Comparison of ENCODE assay signal across 10 mouse cellular contexts in the genomic region with DNA sequence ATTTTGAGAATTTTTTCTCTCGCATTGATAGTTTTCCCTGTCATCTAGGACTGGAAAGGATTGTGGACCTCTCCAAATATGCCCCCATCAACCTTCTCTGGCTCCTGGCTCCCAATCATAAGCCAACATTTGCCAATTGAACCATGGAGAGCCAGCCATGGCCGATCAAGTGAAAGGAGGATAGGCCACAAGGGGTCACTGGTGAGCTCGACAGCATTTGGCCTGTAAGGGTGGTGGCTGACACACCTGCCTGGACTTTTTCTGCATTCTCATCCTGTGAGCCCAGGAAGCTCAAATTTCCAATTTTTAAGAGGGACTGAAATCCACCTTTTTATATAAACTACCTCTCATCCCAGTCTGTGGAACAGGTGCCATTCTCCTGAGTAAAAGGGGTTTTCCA. TPM values are rescaled to one million over a fixed set of nuclear protein-coding genes. Genes with fewer than 3 reads are reported as not detected.
DNase-seq lines count a peak whose midpoint lies in the region; ATAC-seq lines count a peak whose summit lies in the region.
"Had no signal": no experiment of that assay in that cellular context is flagged by ENCODE, and none has a peak within 500 bp of the region (broad histone marks: within the 10 kb centered on the region; RNA-seq: fewer than 3 reads in every experiment).

No protein-coding gene starts in this region.

- DNase-seq in hindbrain, embryonic 10.5 days (ENCODE audit: low spot score): peak; percentile 21
- DNase-seq in urinary bladder, postnatal 14 days (ENCODE audit: low spot score): peak; percentile 26
- DNase-seq in urinary bladder, postnatal 10 days (ENCODE audit: low spot score): no peak
- no peak for DNase-seq in right cerebral cortex, postnatal 36 days (ENCODE audit: low spot score in 2 of 2)
- no peak for DNase-seq in gastrocnemius, adult 8-10 months (ENCODE audit: low spot score in 2 of 2)
- DNase-seq in cerebellum, adult 8-10 months: no peak
- DNase-seq: thymus, adult 2 months had no signal

- H3K27me3 ChIP-seq in hindbrain, embryonic 10.5 days (ENCODE audit: insufficient read depth, poor library complexity, severe bottlenecking): 0 out of 2 replicates have a peak, but pooled peaks cover 6% of the 10 kb centered on the region
- H3K27me3 ChIP-seq in hindbrain, embryonic 16.5 days (replicated peaks; ENCODE audit: control insufficient read depth, insufficient read depth, low read length): no peaks in the 10 kb centered on the region
- H3K27me3 ChIP-seq: midbrain, embryonic 12.5 days had no signal

- 43% methylated on average over 3 of the region's 3 CpGs for WGBS in hindbrain, embryonic 10.5 days
- WGBS in hindbrain, embryonic 16.5 days: 40% methylated on average over 3 of the region's 3 CpGs

- no peak overlapping the region for H3K9ac ChIP-seq in hindbrain, embryonic 16.5 days (ENCODE audit: low read depth, low read length)
- H3K9ac ChIP-seq: midbrain, embryonic 12.5 days had no signal

- no peak overlapping the region for H3K4me2 ChIP-seq in hindbrain, embryonic 16.5 days (ENCODE audit: low read length)
- H3K4me2 ChIP-seq: midbrain, embryonic 12.5 days had no signal

- H3K9me3 ChIP-seq in hindbrain, embryonic 10.5 days: no peaks in the 10 kb centered on the region
- no peaks in the 10 kb centered on the region for H3K9me3 ChIP-seq in hindbrain, embryonic 16.5 days (ENCODE audit: control insufficient read depth, low read length)
- H3K9me3 ChIP-seq: midbrain, embryonic 12.5 days had no signal

- H3K4me1 ChIP-seq in hindbrain, embryonic 10.5 days (replicated peaks): 0 out of 2 replicates have a peak, but pooled peaks cover 7% of the 10 kb centered on the region
- no peaks in the 10 kb centered on the region for H3K4me1 ChIP-seq in hindbrain, embryonic 16.5 days (ENCODE audit: control insufficient read depth, insufficient read depth, low read depth, low read length)

- no peaks in the 10 kb centered on the region for H3K36me3 ChIP-seq in hindbrain, embryonic 10.5 days
- no peaks in the 10 kb centered on the region for H3K36me3 ChIP-seq in hindbrain, embryonic 16.5 days (ENCODE audit: control insufficient read depth, insufficient read depth, low read length)
- H3K36me3 ChIP-seq: midbrain, embryonic 12.5 days had no signal

- no peak for ATAC-seq in hindbrain, embryonic 16.5 days
- ATAC-seq in granulocyte monocyte progenitor cell, adult 5-6 weeks (replicated peaks; ENCODE audit: poor library complexity, severe bottlenecking): peak; percentile 58; the same call in 1 of the 2 replicates

- H3K4me3 ChIP-seq in hindbrain, embryonic 10.5 days: no peak overlapping the region
- H3K4me3 ChIP-seq in hindbrain, embryonic 16.5 days (ENCODE audit: low read length): no peak overlapping the region
- H3K4me3 ChIP-seq: midbrain, embryonic 12.5 days had no signal

- no peak overlapping the region for H3K27ac ChIP-seq in hindbrain, embryonic 10.5 days
- no peak overlapping the region for H3K27ac ChIP-seq in hindbrain, embryonic 16.5 days (ENCODE audit: low read depth, low read length)
- H3K27ac ChIP-seq: midbrain, embryonic 12.5 days had no signal

RNA-seq across cellular contexts. Expression of gene Egfem1, which starts 50.0 kb away (rescaled TPM):
- 2.3 and 2.4 TPM in 2 replicates for polyA plus RNA-seq in hindbrain, embryonic 10.5 days (2016; fragmentation: Nextera tagmentation; extraction: Ambion mirVana)
- polyA plus RNA-seq in hindbrain, embryonic 16.5 days (2015; fragmentation: Nextera tagmentation; extraction: Ambion mirVana): 4.6 and 6.4 TPM in 2 replicates
- total RNA-seq in granulocyte monocyte progenitor cell, adult 5-6 weeks (2014; fragmentation: Nextera tagmentation): not detected in 2 replicates
- total RNA-seq in granulocyte monocyte progenitor cell, adult 5-6 weeks (2017): not detected in 2 replicates
- total RNA-seq in gastrocnemius, adult 8-10 months (2022): not detected
- polyA plus RNA-seq: thymus, adult 2 months had no signal

Comparison
In these comparisons a context has a peak if more than half of its experiments do, and no peak if none do; other contexts are left out.
1. DNase-seq: peak in hindbrain, embryonic 10.5 days (single experiment) and urinary bladder, postnatal 14 days (single experiment); none in urinary bladder, postnatal 10 days (single experiment), right cerebral cortex, postnatal 36 days (0 of 2), gastrocnemius, adult 8-10 months (0 of 2) and cerebellum, adult 8-10 months (single experiment).